Mouse (Mus musculus) kidney, postnatal 0 days (tissue): Measurements from ENCODE around the gene Lce1j. TPM values are rescaled to one million over a fixed set of nuclear protein-coding genes. Genes with fewer than 3 reads are reported as not detected.
A peak's percentile ranks its signal among the peaks of the same experiment; 100 is the strongest.

Experiments
- ATAC-seq: fragments of 200-750 bp; cut with Nextera tagmentation; replicated peaks from 2 replicates; pipeline ENCODE4 v1.8.0; 2017; ENCODE audit warnings: low read depth, moderate number of reproducible peaks, moderate TSS enrichment, moderate library complexity; ENCODE audit not compliant: low FRiP score
- DNase-seq: peaks from one replicate; pipeline ENCODE4 v3.0.0-alpha.2; 2016; ENCODE audit warnings: low spot score
- H3K27ac ChIP-seq: fragments of 300-500 bp; sonication (generic); 2 replicates; pipeline ENCODE4 v1.5.1; 2014; ENCODE audit warnings: mild to moderate bottlenecking
- H3K27me3 ChIP-seq: fragments of 300-500 bp; sonication (generic); 2 replicates; pipeline ENCODE4 v1.6.1; 2014; ENCODE audit warnings: low read length, mixed read lengths; ENCODE audit not compliant: insufficient read depth
- H3K36me3 ChIP-seq: fragments of 300-500 bp; sonication (generic); 2 replicates; pipeline ENCODE4 v1.6.1; 2014; ENCODE audit warnings: low read length, mixed read lengths; ENCODE audit not compliant: insufficient read depth
- H3K4me1 ChIP-seq: fragments of 300-500 bp; sonication (generic); replicated peaks from 2 replicates; pipeline ENCODE4 v1.6.1; 2014; ENCODE audit warnings: antibody characterized with exemption, low read length, mixed read lengths; ENCODE audit not compliant: insufficient read depth
- H3K4me2 ChIP-seq: fragments of 300-500 bp; sonication (generic); 2 replicates; pipeline ENCODE4 v1.6.1; 2014; ENCODE audit warnings: mild to moderate bottlenecking, low read length, moderate library complexity, mixed read lengths
- H3K4me3 ChIP-seq: fragments of 300-500 bp; sonication (generic); replicated peaks from 2 replicates; pipeline ENCODE4 v1.5.1; 2014; ENCODE audit warnings: low read depth, low read length
- H3K9ac ChIP-seq: fragments of 300-500 bp; sonication (generic); 2 replicates; pipeline ENCODE4 v1.6.1; 2014; ENCODE audit warnings: low read depth, low read length
- H3K9me3 ChIP-seq: fragments of 300-500 bp; sonication (generic); replicated peaks from 2 replicates; pipeline ENCODE4 v1.6.1; 2016; ENCODE audit warnings: low read length, inconsistent platforms, mixed read lengths
- CTCF ChIP-seq: IDR thresholded peaks from 2 replicates; pipeline ENCODE4 v1.5.1; 2016; ENCODE audit warnings: antibody characterized with exemption, low read depth, mild to moderate bottlenecking, moderate library complexity
- WGBS: fragments of 180-500 bp; shearing (Covaris S2); extraction: QIAGEN DNeasy Blood & Tissue Kit; methylation state at CpG from one replicate; pipeline ENCODE4 v1.1.7; 2014; 5-methylcytosine and 5-hydroxymethylcytosine counted together
- polyA plus RNA-seq: library from polyadenylated mRNA; unstranded; fragments of >200 nt; fragmentation: Nextera tagmentation; extraction: Ambion mirVana; gene quantifications from 2 replicates; pipeline ENCODE4 v1.2.1, GENCODE M21; 2015

The Lce1j gene
- polyA plus RNA-seq, 1 experiment from 2014 or later, result not detected

- no peak overlapping the region for H3K27ac ChIP-seq
- peak; percentile 16 for DNase-seq
- no peaks in the 10 kb centered on the region for H3K27me3 ChIP-seq
- H3K36me3 ChIP-seq, result no peaks in the 10 kb centered on the region
- 22% methylated on average over 3 of the region's 3 CpGs for WGBS
- ATAC-seq, result no peak
- H3K9me3 ChIP-seq, result no peaks in the 10 kb centered on the region
- no peak overlapping the region for H3K9ac ChIP-seq
- no peak overlapping the region for H3K4me2 ChIP-seq
- H3K4me1 ChIP-seq, result no peaks in the 10 kb centered on the region
- no peak overlapping the region for H3K4me3 ChIP-seq
- TF ChIP-seq CTCF, result peak; percentile 63
Observed at GRCm38 (mm10) chr3:92771573-92771972, 18.7 kb downstream of the Lce1j start.

GRCm38 (mm10) chr3:92764965-92765364 is 25.3 kb downstream of the Lce1j start, which contains the start of gene Lce1h:
Gene Lce1h (minus strand): TSS chr3:92765065.
- no peak within 1 kb of the TSS for H3K4me2 ChIP-seq
- H3K27ac ChIP-seq, result no peak within 1 kb of the TSS
- no peak within 1 kb of the TSS for H3K4me3 ChIP-seq
- no peaks in the 10 kb centered on the region for H3K27me3 ChIP-seq
- 95% methylated on average over 1 of the region's 1 CpGs for WGBS
- no peak within 1 kb of the TSS for H3K9ac ChIP-seq
- DNase-seq (no peak), ATAC-seq (no peak)
- H3K9me3 ChIP-seq, result no peaks in the 10 kb centered on the region
- no peaks in the 10 kb centered on the region for H3K4me1 ChIP-seq
- H3K36me3 ChIP-seq, result no peaks in the 10 kb centered on the region
- TF ChIP-seq CTCF, result no peak

- WGBS, result 38% methylated on average over 3 of the region's 3 CpGs
- DNase-seq, result peak; percentile 1
Observed at GRCm38 (mm10) chr3:92753197-92753596, 37.1 kb downstream of the Lce1j start.

GRCm38 (mm10) chr3:92752238-92752637 is 38.1 kb downstream of the Lce1j start, which contains the start of gene Lce1g:
Gene Lce1g (minus strand): TSS chr3:92752338.
- Histone ChIP-seq H3K4me1 (no peaks in the 10 kb centered on the region), H3K9me3 (no peaks in the 10 kb centered on the region), H3K9ac (no peak within 1 kb of the TSS), H3K4me2 (no peak within 1 kb of the TSS), H3K27ac (no peak within 1 kb of the TSS), H3K4me3 (no peak within 1 kb of the TSS), H3K36me3 (no peaks in the 10 kb centered on the region), H3K27me3 (no peaks in the 10 kb centered on the region)
- WGBS, result 86% methylated on average over 1 of the region's 1 CpGs
- TF ChIP-seq CTCF, result no peak
- ATAC-seq (no peak), DNase-seq (no peak)

More at GRCm38 (mm10) chr3:92753197-92753596, 37.1 kb downstream of the Lce1j start:
- Histone ChIP-seq H3K27ac (no peak overlapping the region), H3K4me2 (no peak overlapping the region), H3K36me3 (no peaks in the 10 kb centered on the region), H3K9me3 (no peaks in the 10 kb centered on the region), H3K4me3 (no peak overlapping the region), H3K4me1 (no peaks in the 10 kb centered on the region), H3K27me3 (no peaks in the 10 kb centered on the region), H3K9ac (no peak overlapping the region)
- peak; percentile 39; the same call in 1 of the 2 replicates for TF ChIP-seq CTCF
- ATAC-seq, result no peak

- H3K4me1 ChIP-seq, result no peaks in the 10 kb centered on the region
- no peaks in the 10 kb centered on the region for H3K9me3 ChIP-seq
- H3K4me2 ChIP-seq, result no peak within 1 kb of the TSS
- TF ChIP-seq CTCF, result no peak
- H3K4me3 ChIP-seq, result no peak within 1 kb of the TSS
- no peak within 1 kb of the TSS for H3K9ac ChIP-seq
- DNase-seq (no peak), ATAC-seq (no peak)
- H3K36me3 ChIP-seq, result no peaks in the 10 kb centered on the region
- no peak within 1 kb of the TSS for H3K27ac ChIP-seq
- H3K27me3 ChIP-seq, result no peaks in the 10 kb centered on the region
- WGBS, result 86% methylated on average over 1 of the region's 1 CpGs
Observed at GRCm38 (mm10) chr3:92738996-92739395, 51.3 kb downstream of the Lce1j start, which contains the start of gene Gm38119. Gene Gm38119 (minus strand): TSS chr3:92739096.

Other genes starting within 250 kb of the Lce1j start
- gene Ivl, start 216.8 kb downstream of the Lce1j start, polyA plus RNA-seq, result 0.97 and 1.4 TPM in 2 replicates
- gene Smcp, start 201.5 kb downstream of the Lce1j start, polyA plus RNA-seq, result not detected in 2 replicates
- not detected in 2 replicates for gene 2210017I01Rik, start 183.0 kb downstream of the Lce1j start, polyA plus RNA-seq
- gene Lce6a, start 168.9 kb downstream of the Lce1j start, polyA plus RNA-seq, result not detected in 2 replicates
- gene Lce1a1, start 142.2 kb downstream of the Lce1j start, polyA plus RNA-seq, result not detected in 2 replicates
- not detected in 2 replicates for gene Lce1b, start 133.6 kb downstream of the Lce1j start, polyA plus RNA-seq
- not detected in 2 replicates for gene Lce1a2, start 120.2 kb downstream of the Lce1j start, polyA plus RNA-seq
- gene Lce1c, start 111.3 kb downstream of the Lce1j start, polyA plus RNA-seq, result not detected in 2 replicates
- not detected in 2 replicates for gene Lce1d, start 103.3 kb downstream of the Lce1j start, polyA plus RNA-seq
- gene Lce1e, start 81.4 kb downstream of the Lce1j start, polyA plus RNA-seq, result not detected in 2 replicates
- gene Lce1f, start 70.2 kb downstream of the Lce1j start, polyA plus RNA-seq, result not detected in 2 replicates
- not detected in 2 replicates for gene Gm38119, start 51.4 kb downstream of the Lce1j start, polyA plus RNA-seq
- gene Lce1g, start 38.2 kb downstream of the Lce1j start, polyA plus RNA-seq, result not detected in 2 replicates
- not detected in 2 replicates for gene Lce1h, start 25.4 kb downstream of the Lce1j start, polyA plus RNA-seq
- gene Lce1i, start 11.6 kb downstream of the Lce1j start, polyA plus RNA-seq, result not detected in 2 replicates
- not detected in 2 replicates for gene Lce1k, start 17.4 kb upstream of the Lce1j start, polyA plus RNA-seq
- not detected in 2 replicates for gene Kprp, start 36.7 kb upstream of the Lce1j start, polyA plus RNA-seq
- not detected in 2 replicates for gene Lce1l, start 60.8 kb upstream of the Lce1j start, polyA plus RNA-seq
- gene 2310050C09Rik, start 79.7 kb upstream of the Lce1j start, polyA plus RNA-seq, result not detected in 2 replicates
- not detected in 2 replicates for gene Lce3a, start 135.7 kb upstream of the Lce1j start, polyA plus RNA-seq
- not detected in 2 replicates for gene Lce3b, start 142.5 kb upstream of the Lce1j start, polyA plus RNA-seq
- gene Lce3c, start 154.0 kb upstream of the Lce1j start, polyA plus RNA-seq, result not detected in 2 replicates
- not detected in 2 replicates for gene Lce3d, start 166.9 kb upstream of the Lce1j start, polyA plus RNA-seq
- not detected in 2 replicates for gene Lce3e, start 176.5 kb upstream of the Lce1j start, polyA plus RNA-seq
- gene Lce3f, start 201.7 kb upstream of the Lce1j start, polyA plus RNA-seq, result not detected in 2 replicates
- gene Crct1, start 225.2 kb upstream of the Lce1j start, polyA plus RNA-seq, result 0.45 and 0.52 TPM in 2 replicates
- gene Lce1m, start 228.5 kb upstream of the Lce1j start, polyA plus RNA-seq, result 0.13 TPM in 1 of 2 replicates, not detected in the other